Mouse (Mus musculus) ES-E14 (cell line): Measurements from ENCODE around the gene Mdga1.

Source experiments
- ZC3H11A ChIP-seq: IDR thresholded peaks from 2 replicates; pipeline ENCODE4 v1.6.1; 2012; ENCODE audit warnings: low read depth, mild to moderate bottlenecking, inconsistent platforms, low read length, borderline replicate concordance
- ZNF384 ChIP-seq: IDR thresholded peaks from 2 replicates; pipeline ENCODE4 v1.6.1; 2012; ENCODE audit warnings: low read depth, low read length, inconsistent platforms

DNA sequence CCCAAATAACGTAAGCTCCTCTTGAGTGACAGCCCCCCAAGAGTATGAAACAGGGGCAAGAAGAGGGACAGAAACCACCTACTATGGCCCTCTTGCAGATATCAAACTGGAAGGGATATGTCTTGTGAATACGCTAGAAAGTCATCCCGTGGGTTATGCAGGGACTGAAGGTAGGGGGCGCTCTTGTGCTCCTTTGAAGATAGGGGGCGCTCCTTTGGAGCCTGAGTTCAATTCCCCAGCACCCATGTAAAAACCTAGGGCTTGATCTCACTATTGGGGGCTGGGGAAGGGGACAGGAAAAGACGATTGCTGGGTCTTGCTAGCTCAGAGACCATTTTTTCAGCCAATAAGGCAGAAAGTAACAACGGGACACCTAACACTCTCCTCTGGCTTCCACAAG, 105.4 kb downstream of the Mdga1 start:
- TF ChIP-seq ZC3H11A (no peak), ZNF384 (no peak)
